Mouse (Mus musculus): ENCODE results near the gene Mdga1.

- TF ChIP-seq POLR2A (IDR thresholded peaks at IDR 0.05; ENCODE audit: borderline replicate concordance, insufficient read depth, low read length) (no peak), CTCF (IDR thresholded peaks at IDR 0.05; ENCODE audit: borderline replicate concordance, insufficient read depth, low read depth, low read length) (peak; percentile 72)
Measured at GRCm38 (mm10) chr17:29801358-29801757, 168.5 kb downstream of the Mdga1 start.
